21 mouse cellular contexts compared by ENCODE assay signal in genomic region chr6:135137736-135138135, GRCm38 (mm10). TPM values are rescaled to one million over a fixed set of nuclear protein-coding genes. Genes with fewer than 3 reads are reported as not detected.
DNase-seq lines count a peak whose midpoint lies in the region; ATAC-seq and TF ChIP-seq lines count a peak whose summit lies in the region.
"Had no signal": no experiment of that assay in that cellular context is flagged by ENCODE, and none has a peak within 500 bp of the region (broad histone marks: within the 10 kb centered on the region; RNA-seq: fewer than 3 reads in every experiment).

No protein-coding gene starts in this region.

- no peaks in the 10 kb centered on the region for H3K36me3 ChIP-seq in lung, embryonic 14.5 days (ENCODE audit: insufficient read depth)
- H3K36me3 ChIP-seq: hindbrain, embryonic 13.5 days had no signal

- no peaks in the 10 kb centered on the region for H3K9me3 ChIP-seq in lung, embryonic 14.5 days (ENCODE audit: low read depth, low read length)
- H3K9me3 ChIP-seq: hindbrain, embryonic 13.5 days; liver, embryonic 15.5 days had no signal

- H3K27ac ChIP-seq in lung, embryonic 14.5 days (ENCODE audit: low read depth), result no peak overlapping the region; the same call in 1 of the 2 replicates
- H3K27ac ChIP-seq: hindbrain, embryonic 13.5 days; liver, embryonic 15.5 days had no signal

- no peak for TF ChIP-seq CTCF in lung, embryonic 14.5 days (IDR thresholded peaks at IDR 0.05; ENCODE audit: low read depth)

- peaks cover 16% of the 10 kb centered on the region for H3K4me1 ChIP-seq in lung, embryonic 14.5 days (ENCODE audit: insufficient read depth)
- H3K4me1 ChIP-seq: liver, embryonic 15.5 days had no signal

- intact Hi-C loops in heart, postnatal 25 days (cut with DNase I), result no loop called here
- intact Hi-C loops in heart, postnatal 36 days (cut with DNase I), result no loop called here

- DNase-seq in heart, adult 11 months, result peak; percentile 91
- no peak for DNase-seq in heart, postnatal 25 days (ENCODE audit: low spot score)
- peak; percentile 50 for DNase-seq in lung, embryonic 14.5 days
- DNase-seq in lung, postnatal 25 days (ENCODE audit: low spot score), result no peak
- DNase-seq in heart, postnatal 36 days, result peak; percentile 29 to 34
- peak; percentile 58 to 70 for DNase-seq in lung, postnatal 4 days
- DNase-seq in cerebellum, adult 18-20 months, result no peak
- no peak for DNase-seq in frontal cortex, postnatal 10 days (ENCODE audit: low spot score in 2 of 2)
- DNase-seq: B cell, adult 2 months; cerebellum, adult 2 months; forebrain, postnatal 0 days; right cerebral cortex, postnatal 25 days had no signal

- WGBS in lung, embryonic 14.5 days, result 62% methylated on average over 9 of the region's 9 CpGs

- no peak overlapping the region for H3K4me3 ChIP-seq in lung, embryonic 14.5 days (ENCODE audit: low read depth, low read length)
- H3K4me3 ChIP-seq: hindbrain, embryonic 13.5 days; liver, embryonic 15.5 days; myocyte had no signal

- H3K4me2 ChIP-seq in lung, embryonic 14.5 days, result no peak overlapping the region
- H3K4me2 ChIP-seq: hindbrain, embryonic 13.5 days; liver, embryonic 15.5 days; midbrain, embryonic 11.5 days had no signal

- no peak overlapping the region for H3K9ac ChIP-seq in lung, embryonic 14.5 days
- H3K9ac ChIP-seq: forebrain, postnatal 0 days; hindbrain, embryonic 13.5 days; liver, embryonic 15.5 days had no signal

- no peak; the same call in 1 of the 2 replicates for ATAC-seq in lung, embryonic 14.5 days (ENCODE audit: insufficient read depth)
- ATAC-seq: forebrain, postnatal 0 days; intestine, embryonic 16.5 days had no signal

- H3K27me3 ChIP-seq in lung, embryonic 14.5 days (ENCODE audit: insufficient read depth, low read length), result no peaks in the 10 kb centered on the region
- H3K27me3 ChIP-seq: liver, embryonic 15.5 days had no signal

RNA-seq across cellular contexts. Expression of gene Gprc5d, which starts 19.7 kb away (rescaled TPM):
- not detected for total RNA-seq in heart, postnatal 25 days (2021)
- not detected in 2 replicates for polyA plus RNA-seq in lung, embryonic 14.5 days (2014; fragmentation: Nextera tagmentation; extraction: Ambion mirVana)
- not detected for total RNA-seq in heart, postnatal 36 days (2021)
- total RNA-seq: ES-E14; forebrain, postnatal 0 days; layer of hippocampus, postnatal 10 days; left cerebral cortex, postnatal 36 days had no signal
- polyA plus RNA-seq: hindbrain, embryonic 13.5 days; midbrain, embryonic 11.5 days; stomach, embryonic 14.5 days had no signal

Comparison
In these comparisons a context has a peak if more than half of its experiments do, and no peak if none do; other contexts are left out.
1. DNase-seq: peak in heart, adult 11 months (single experiment), lung, embryonic 14.5 days (single experiment), heart, postnatal 36 days (2 of 2) and lung, postnatal 4 days (2 of 2); none in heart, postnatal 25 days (single experiment), lung, postnatal 25 days (single experiment), cerebellum, adult 18-20 months (0 of 2) and frontal cortex, postnatal 10 days (0 of 2).